Mouse (Mus musculus) testis, postnatal 14 days (tissue): ENCODE measurements around the gene Nav3.
A peak's percentile ranks its signal among the peaks of the same experiment; 100 is the strongest.

Experiments
- DNase-seq: peaks from one replicate; pipeline ENCODE4 v3.0.0; 2021; ENCODE audit warnings: low spot score

Nav3 gene

GRCm38 (mm10) chr10:109667453-109667852 lies 788.6 kb downstream of the Nav3 start:
- no peak for DNase-seq

- DNase-seq, result peak; percentile 59
Observed at GRCm38 (mm10) chr10:109664629-109665317, 791.2 kb downstream of the Nav3 start.

- DNase-seq, result no peak
Observed at GRCm38 (mm10) chr10:109651516-109651915, 804.5 kb downstream of the Nav3 start.

- DNase-seq, result no peak
Observed at GRCm38 (mm10) chr10:109643598-109643997, 812.4 kb downstream of the Nav3 start.

GRCm38 (mm10) chr10:109641806-109642205 lies 814.2 kb downstream of the Nav3 start:
- no peak for DNase-seq

- DNase-seq, result no peak
Observed at GRCm38 (mm10) chr10:109637702-109638101, 818.3 kb downstream of the Nav3 start.
